Mouse (Mus musculus) B cell, adult 2 months (primary cell): ENCODE measurements around the gene Cactin.

Experiments used
- DNase-seq, 2 experiments: peaks; one replicate each; pipeline ENCODE4 v3.0.0; 2022

Cactin gene

DNA sequence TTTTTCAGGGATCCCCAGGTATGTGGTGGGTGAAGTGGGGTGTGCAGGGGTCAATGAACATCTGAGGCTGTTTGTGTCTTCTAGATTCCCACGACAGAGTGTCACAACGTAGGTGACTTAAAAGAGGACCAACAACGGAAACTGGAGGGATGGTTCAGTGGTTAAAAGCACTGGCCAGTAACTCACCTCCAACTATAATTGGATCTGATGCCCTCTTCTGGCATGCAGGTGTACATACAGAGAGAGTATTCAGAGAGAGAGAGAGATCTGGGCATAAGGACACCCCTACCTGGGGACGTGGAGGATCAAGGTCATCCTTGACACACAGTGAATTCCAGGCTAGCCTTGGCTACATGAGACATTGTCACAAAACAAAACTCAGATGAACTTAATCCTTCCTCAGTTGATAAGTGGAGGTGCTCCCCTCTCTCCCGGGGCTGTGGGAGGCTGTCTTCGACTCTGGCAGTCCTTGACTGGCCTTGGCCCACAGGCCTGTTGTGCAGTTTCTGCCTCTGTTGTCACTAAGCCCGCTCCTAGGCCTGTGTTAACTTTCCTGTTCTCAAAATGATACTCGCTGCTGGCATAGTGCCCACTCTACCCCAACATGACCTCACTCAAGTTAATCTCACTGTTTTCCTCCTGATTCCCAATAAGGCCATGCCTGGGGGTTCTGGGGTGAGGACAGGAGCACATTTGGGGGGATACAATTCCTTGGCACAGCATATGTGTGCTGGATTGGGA, 23.7 kb downstream of the Cactin start:
- peak; percentile 55 to 59 for DNase-seq

DNA sequence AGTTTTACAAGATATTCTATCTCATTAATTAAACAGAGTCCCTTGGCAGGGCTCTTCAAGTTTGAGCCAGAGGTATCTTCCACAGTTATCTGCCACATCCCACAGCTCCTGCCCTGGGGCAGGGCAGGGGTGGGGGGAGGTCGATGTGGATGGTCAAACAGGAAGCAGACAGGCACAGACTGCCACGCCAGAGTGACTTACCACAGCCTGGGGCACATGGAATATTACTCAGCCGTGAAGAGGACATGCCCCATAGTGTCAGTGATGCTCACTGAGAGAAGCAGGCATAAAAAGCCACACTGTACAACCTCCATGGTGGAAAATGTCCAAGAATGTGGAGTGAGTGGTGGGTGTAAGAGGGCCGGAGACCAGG, 24.2 kb downstream of the Cactin start:
- DNase-seq: no peak

DNA sequence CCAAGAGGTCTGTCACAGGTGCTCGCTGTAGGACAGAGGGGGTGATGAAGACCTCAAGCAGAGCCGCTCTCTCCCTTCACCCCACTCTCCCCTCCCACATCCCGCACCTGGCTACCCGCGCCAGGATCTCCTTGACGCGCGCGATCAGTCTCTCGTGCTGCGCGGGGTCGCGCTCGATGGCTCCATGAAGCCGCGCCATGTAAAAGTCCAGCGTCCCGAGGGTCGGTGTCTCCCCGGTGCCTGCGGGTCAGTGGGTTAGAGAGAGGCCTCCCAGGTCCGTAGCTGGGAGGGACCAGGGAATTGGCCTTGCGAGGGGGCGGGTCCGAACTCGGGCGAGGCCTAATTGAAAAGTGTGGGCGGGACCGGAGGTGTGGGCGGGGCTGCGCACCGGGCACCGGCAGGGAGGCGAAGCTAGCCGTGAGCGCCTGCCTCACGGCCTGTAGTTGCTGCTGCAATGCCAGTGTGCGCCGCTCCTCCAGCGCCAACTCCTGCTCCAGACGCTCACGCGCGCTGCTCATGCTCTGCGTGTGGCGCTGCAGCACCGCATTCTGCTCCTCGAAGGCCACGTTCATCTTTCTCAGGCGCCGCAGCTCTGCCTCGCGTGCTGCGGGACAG, 25.7 kb downstream of the Cactin start:
- DNase-seq: peak; percentile 73 to 74

DNA sequence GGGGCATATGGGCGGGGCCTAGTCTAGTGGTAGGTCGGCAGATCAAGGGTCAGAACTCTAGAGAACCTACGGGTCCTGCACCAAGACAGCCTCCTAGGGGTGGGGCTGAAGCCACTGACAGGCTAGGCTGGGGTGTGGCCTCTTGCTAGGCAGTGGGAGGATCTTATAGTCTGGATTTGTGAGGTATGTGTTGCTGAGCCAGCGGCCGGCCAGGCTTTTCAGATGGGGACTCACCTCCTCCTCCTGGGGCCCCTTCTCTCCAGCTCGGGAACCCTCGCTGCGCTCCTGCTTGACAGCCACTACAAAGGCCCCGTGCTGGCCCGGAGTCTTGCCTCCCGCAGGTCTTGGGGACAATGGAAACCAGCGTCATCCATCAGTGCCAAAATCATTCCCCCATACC, 28.2 kb downstream of the Cactin start:
- DNase-seq: peak; percentile 30 to 35

- peak in 1 of 2 experiments; percentile 26 for DNase-seq
Observed at GRCm38 (mm10) chr10:81349961-81350350, 29.1 kb downstream of the Cactin start.

- peak; percentile 97 to 98 for DNase-seq
Observed at GRCm38 (mm10) chr10:81350351-81351063, 29.6 kb downstream of the Cactin start, which contains the start of gene Hmg20b. Hmg20b (minus strand) TSS chr10:81350480.

DNA sequence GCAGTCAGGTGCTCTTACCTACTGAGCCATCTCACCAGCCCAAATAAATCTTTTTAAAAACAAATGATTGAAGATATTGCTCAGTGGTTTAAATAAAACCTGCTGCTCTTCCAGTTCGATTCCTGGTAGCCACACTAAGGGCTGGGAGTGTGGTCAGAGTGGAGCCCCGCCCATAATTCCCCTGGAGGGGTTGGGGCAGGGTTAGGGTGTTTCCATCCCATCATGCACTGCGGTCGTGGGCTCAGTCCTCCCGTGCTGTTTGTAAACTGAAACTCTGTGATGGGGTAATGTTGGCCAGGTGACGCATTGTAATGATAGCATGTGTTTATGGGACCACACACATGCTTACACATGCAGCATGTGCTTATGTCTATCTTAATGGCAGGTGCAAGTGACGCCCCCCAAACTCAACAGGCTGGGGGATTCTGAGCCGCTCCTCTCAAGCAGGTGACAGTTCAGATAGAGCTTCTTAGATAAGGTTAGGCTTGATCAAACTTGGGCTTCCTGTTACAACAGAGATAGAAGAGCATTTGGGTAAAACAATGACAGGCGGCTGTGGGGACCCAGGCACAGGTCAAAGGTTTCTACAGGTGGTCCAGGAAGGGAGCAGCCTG, 30.9 kb downstream of the Cactin start:
- DNase-seq: peak; percentile 36 to 47

- no peak for DNase-seq
Observed at GRCm38 (mm10) chr10:81354738-81355477, 34.0 kb downstream of the Cactin start.

GRCm38 (mm10) chr10:81355533-81355932, 34.6 kb downstream of the Cactin start:
- DNase-seq: no peak

GRCm38 (mm10) chr10:81356352-81356990, 35.6 kb downstream of the Cactin start:
- peak; percentile 73 to 79 for DNase-seq

DNA sequence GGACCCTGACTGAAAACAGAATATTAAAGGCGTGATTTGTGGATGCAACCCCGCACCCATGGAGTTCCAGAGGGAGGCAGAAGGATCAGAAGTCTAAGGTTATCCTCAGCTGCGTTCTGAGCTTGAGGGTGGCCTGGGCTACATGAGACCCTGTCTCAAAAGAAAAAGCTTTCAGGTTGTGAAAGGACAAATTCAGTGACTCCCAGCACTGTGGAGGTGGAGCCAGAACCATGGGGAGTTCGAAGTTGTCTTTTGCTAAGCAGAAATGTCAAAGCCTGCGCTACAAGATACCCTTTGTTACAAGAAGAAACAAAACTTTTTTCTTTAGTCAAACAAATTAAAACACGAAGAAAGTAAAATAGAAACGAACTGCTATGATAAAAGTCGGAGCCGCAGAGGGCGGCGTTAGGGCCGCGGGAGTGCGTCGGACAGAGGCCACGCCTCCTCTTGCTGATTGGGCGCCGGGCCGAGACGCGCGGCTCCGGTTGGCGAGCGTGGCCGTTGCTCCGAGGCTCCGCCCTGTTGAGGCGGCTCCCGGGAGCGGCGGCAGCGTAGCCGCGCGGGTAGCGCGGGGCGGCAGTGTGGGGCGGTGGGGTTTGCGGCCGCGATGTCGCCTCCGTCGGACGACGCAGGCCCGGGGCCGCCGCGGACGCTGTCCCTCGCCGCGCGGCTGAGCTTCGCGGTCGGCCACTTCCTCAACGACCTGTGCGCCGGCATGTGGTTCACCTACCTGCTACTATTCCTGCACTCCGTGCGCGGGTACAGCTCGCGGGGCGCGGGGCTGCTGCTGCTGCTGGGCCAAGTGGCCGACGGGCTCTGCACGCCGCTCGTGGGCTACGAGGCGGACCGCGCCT, 36.3 kb downstream of the Cactin start, which contains the start of gene Mfsd12:
TSS of gene Mfsd12 (plus strand) at position 501 of the 854 bp plus-strand sequence.
- DNase-seq: peak; percentile 85 to 87

DNA sequence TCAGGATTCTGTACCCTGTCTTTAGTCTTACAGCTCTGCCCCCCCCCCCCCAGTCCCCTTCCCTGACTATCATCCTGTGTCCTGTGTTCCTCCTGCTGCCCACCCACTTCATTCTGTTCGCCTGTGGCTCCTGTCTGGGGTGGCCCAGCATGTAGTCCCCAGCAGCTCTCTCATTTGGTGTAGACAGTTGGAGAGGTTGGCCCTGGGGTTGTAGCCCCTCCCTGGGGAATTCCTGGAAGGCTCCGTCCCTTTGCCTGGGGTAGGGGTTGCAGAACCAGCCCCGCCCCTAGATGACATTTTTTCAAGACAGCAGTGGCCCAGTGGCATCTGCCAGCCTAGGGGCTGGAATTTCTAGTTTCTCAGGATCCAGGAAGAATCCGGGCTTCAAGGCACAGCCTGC, 37.3 kb downstream of the Cactin start:
- no peak for DNase-seq

GRCm38 (mm10) chr10:81358841-81359240, 37.9 kb downstream of the Cactin start:
- no peak for DNase-seq

GRCm38 (mm10) chr10:81360721-81361120, 39.8 kb downstream of the Cactin start:
- DNase-seq: no peak

- DNase-seq: no peak
Observed at GRCm38 (mm10) chr10:81362336-81362949, 41.5 kb downstream of the Cactin start.

DNA sequence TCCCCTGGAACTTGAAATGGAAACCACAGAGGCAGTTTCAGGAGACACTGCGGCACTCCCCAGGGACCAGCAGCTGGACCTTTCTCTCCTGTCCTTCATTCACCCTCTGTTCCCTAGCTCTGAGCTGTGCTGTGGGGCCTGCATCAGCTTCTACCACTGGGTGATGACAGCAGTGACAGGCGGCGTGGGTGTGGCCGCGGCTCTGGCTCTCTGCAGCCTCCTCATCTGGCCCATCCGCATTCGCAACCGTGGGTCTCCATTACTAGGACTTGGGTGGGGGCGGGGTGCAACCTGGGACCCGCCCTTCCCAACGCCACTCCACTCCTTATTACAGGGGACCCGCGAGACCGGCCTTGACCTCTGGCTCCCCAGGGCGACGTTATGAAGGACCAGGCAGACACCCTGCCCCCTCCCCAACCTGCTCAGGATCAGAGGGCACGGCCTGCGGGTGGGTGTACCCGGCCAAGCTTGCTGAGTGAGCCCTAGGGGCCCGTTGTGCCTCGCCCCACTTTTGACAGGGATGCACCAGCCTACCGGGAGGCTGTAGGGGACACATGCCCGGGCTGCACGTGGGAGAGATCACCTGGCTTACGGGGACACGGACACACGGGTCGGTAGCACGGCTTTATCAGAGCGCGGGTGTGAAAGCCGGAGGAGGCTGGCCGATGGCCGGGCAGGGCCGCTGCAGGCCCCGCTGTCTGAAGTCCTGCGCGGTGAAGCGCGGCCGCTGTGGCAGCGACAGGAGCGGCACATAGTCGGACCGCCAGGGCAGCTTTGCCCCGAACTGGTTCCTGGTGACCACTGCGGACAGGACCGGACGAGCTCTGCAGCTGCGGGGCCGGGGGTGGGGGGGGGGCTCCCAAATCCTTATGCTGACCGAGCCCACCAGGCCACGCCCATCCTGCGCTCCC, 42.8 kb downstream of the Cactin start:
- no peak for DNase-seq

GRCm38 (mm10) chr10:81364666-81365065, 43.8 kb downstream of the Cactin start:
- no peak for DNase-seq

GRCm38 (mm10) chr10:81365073-81365472, 44.2 kb downstream of the Cactin start:
- DNase-seq: no peak

DNA sequence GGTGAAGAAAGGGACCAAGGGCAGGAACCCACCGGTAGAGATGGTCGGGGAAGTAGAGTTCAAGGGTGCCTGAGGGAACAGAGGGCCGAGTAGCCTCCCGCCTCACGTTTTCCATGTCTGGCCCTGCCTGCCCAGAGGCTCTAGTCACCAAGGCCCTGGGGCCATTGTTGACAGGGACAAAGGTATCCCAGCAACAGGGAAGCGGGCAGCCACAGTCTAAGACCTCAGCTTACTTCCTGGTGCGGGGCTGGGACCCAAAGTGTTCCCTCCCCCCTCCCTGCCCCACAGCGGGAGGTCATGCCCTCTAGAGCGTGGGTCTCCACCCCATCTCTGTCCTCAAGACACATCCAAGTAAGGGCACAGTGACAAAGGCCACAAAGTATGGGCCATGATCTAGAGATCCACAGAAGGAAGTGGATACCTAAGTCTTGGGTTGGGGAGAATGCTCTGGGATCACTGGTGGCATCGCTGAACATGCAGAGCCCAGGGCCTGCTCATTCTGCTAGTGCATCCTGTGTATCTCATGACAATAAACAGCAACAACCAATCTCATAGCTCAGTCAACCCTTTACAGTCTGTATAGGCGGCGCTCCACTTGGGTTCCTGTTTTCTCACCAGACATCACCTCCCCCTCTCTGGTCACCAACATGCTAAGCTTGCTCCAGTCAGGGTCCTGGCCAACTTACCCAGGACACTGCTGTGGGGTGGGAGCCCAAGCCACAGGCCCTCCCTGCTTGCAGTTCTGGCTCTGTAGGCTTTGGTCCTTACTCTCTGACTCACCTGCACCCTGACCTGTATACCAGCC, 45.0 kb downstream of the Cactin start, which contains the start of gene 4930404N11Rik:
TSS of gene 4930404N11Rik (minus strand) at position 145 of the 805 bp plus-strand sequence.
- DNase-seq: no peak
